ENCODE assay signal across 8 mouse cellular contexts in genomic region chr7:142457227-142457811, GRCm38 (mm10). TPM values are rescaled to one million over a fixed set of nuclear protein-coding genes. Genes with fewer than 3 reads are reported as not detected.
DNase-seq lines count a peak whose midpoint lies in the region; ATAC-seq lines count a peak whose summit lies in the region.

No protein-coding gene starts in this region.

- no peaks in the 10 kb centered on the region for H3K36me3 ChIP-seq in heart, embryonic 14.5 days (ENCODE audit: control insufficient read depth, insufficient read depth, low read length)
- no peaks in the 10 kb centered on the region for H3K36me3 ChIP-seq in limb, embryonic 11.5 days (ENCODE audit: control insufficient read depth, insufficient read depth, low read length)

- H3K4me2 ChIP-seq in heart, embryonic 14.5 days (ENCODE audit: low read length), result peak overlapping the region; percentile 27; the same call in 1 of the 2 replicates
- no peak overlapping the region for H3K4me2 ChIP-seq in limb, embryonic 11.5 days (ENCODE audit: low read depth, severe bottlenecking)

- WGBS in heart, embryonic 14.5 days, result 1% methylated on average over 3 of the region's 3 CpGs
- WGBS in limb, embryonic 11.5 days, result 23% methylated on average over 3 of the region's 3 CpGs

- ATAC-seq in frontal cortex, adult (ENCODE audit: low TSS enrichment), result 0 out of 2 replicates have a peak, but pooled peaks have one; percentile 34
- ATAC-seq in heart, embryonic 14.5 days (ENCODE audit: insufficient number of reproducible peaks, insufficient read depth, low FRiP score, low read depth), result 0 out of 2 replicates have a peak, but pooled peaks have one; percentile 19
- no peak; the same call in 1 of the 2 replicates for ATAC-seq in limb, embryonic 11.5 days (ENCODE audit: insufficient number of reproducible peaks, low FRiP score, low TSS enrichment, low read depth)

- peak overlapping the region; percentile 95 to 98 for H3K27ac ChIP-seq in heart, embryonic 14.5 days (replicated peaks in 1 of 2; ENCODE audit: control insufficient read depth in 1 of 2, insufficient read depth in 1 of 2, low read depth in 2 of 2, low read length in 2 of 2)
- H3K27ac ChIP-seq in limb, embryonic 11.5 days (replicated peaks; ENCODE audit: low read depth, low read length), result peak overlapping the region; percentile 63

- H3K4me1 ChIP-seq in heart, embryonic 14.5 days (ENCODE audit: control insufficient read depth in 2 of 2, insufficient read depth in 2 of 2, low read length in 2 of 2), result peaks cover 64 to 80% of the 10 kb centered on the region in 2 experiments
- peaks cover 8% of the 10 kb centered on the region for H3K4me1 ChIP-seq in limb, embryonic 11.5 days (ENCODE audit: control insufficient read depth, insufficient read depth, low read length)

- no peaks in the 10 kb centered on the region for H3K27me3 ChIP-seq in heart, embryonic 14.5 days (ENCODE audit: control insufficient read depth, insufficient read depth, low read length)
- H3K27me3 ChIP-seq in limb, embryonic 11.5 days (ENCODE audit: control insufficient read depth, insufficient read depth, low read length), result no peaks in the 10 kb centered on the region

- no peak overlapping the region for H3K4me3 ChIP-seq in heart, embryonic 14.5 days (ENCODE audit: control insufficient read depth in 1 of 2, insufficient read depth in 1 of 2, low read depth in 1 of 2, low read length in 2 of 2)
- H3K4me3 ChIP-seq in limb, embryonic 11.5 days (ENCODE audit: low read depth, low read length), result no peak overlapping the region

- DNase-seq in frontal cortex, postnatal 25 days (ENCODE audit: low spot score in 2 of 2), result no peak
- DNase-seq in urinary bladder, postnatal 4 days (ENCODE audit: low spot score in 2 of 2), result peak; percentile 47 to 60
- DNase-seq in urinary bladder, postnatal 14 days (ENCODE audit: low spot score), result no peak
- peak; percentile 51 for DNase-seq in limb, embryonic 11.5 days (ENCODE audit: low spot score)
- DNase-seq in retina, postnatal 1 day, result peak; percentile 83
- no peak for DNase-seq in ovary, postnatal 14 days (ENCODE audit: low spot score)

- H3K9me3 ChIP-seq in heart, embryonic 14.5 days (ENCODE audit: control insufficient read depth, low read length), result no peaks in the 10 kb centered on the region
- H3K9me3 ChIP-seq in limb, embryonic 11.5 days (ENCODE audit: control insufficient read depth, low read length), result no peaks in the 10 kb centered on the region

- H3K9ac ChIP-seq in heart, embryonic 14.5 days (ENCODE audit: low read length), result peak overlapping the region; percentile 65
- no peak overlapping the region for H3K9ac ChIP-seq in limb, embryonic 11.5 days (ENCODE audit: low read length)

RNA-seq across cellular contexts. Expression of gene Lsp1, which starts 3.3 kb away (rescaled TPM):
- polyA plus RNA-seq in heart, embryonic 14.5 days (2014; fragmentation: Nextera tagmentation; extraction: Ambion mirVana), result 48.6 and 49.3 TPM in 2 replicates
- 22.8 and 23.3 TPM in 2 replicates for polyA plus RNA-seq in limb, embryonic 11.5 days (2014; fragmentation: Nextera tagmentation; extraction: Ambion mirVana)

RNA-seq across cellular contexts. Expression of gene Tnni2, which starts 15.7 kb away (rescaled TPM):
- polyA plus RNA-seq in heart, embryonic 14.5 days (2014; fragmentation: Nextera tagmentation; extraction: Ambion mirVana), result 24.1 and 31.7 TPM in 2 replicates
- polyA plus RNA-seq in limb, embryonic 11.5 days (2014; fragmentation: Nextera tagmentation; extraction: Ambion mirVana), result 7.0 and 10.3 TPM in 2 replicates

RNA-seq across cellular contexts. Expression of gene Syt8, which starts 22.7 kb away (rescaled TPM):
- polyA plus RNA-seq in heart, embryonic 14.5 days (2014; fragmentation: Nextera tagmentation; extraction: Ambion mirVana), result not detected in 2 replicates
- polyA plus RNA-seq in limb, embryonic 11.5 days (2014; fragmentation: Nextera tagmentation; extraction: Ambion mirVana), result 0.62 TPM in 1 of 2 replicates, not detected in the other

RNA-seq across cellular contexts. Expression of gene Tnnt3, which starts 41.3 kb away (rescaled TPM):
- polyA plus RNA-seq in heart, embryonic 14.5 days (2014; fragmentation: Nextera tagmentation; extraction: Ambion mirVana), result 3.9 and 5.8 TPM in 2 replicates
- polyA plus RNA-seq in limb, embryonic 11.5 days (2014; fragmentation: Nextera tagmentation; extraction: Ambion mirVana), result 8.0 and 10.8 TPM in 2 replicates

Comparison
In these comparisons a context has a peak if more than half of its experiments do, and no peak if none do; other contexts are left out.
1. DNase-seq: peak in urinary bladder, postnatal 4 days (2 of 2), limb, embryonic 11.5 days (single experiment) and retina, postnatal 1 day (single experiment); none in frontal cortex, postnatal 25 days (0 of 2), urinary bladder, postnatal 14 days (single experiment) and ovary, postnatal 14 days (single experiment).